Mouse (Mus musculus): ENCODE measurements around the gene Ehmt1. TPM values are rescaled to one million over a fixed set of nuclear protein-coding genes. Genes with fewer than 3 reads are reported as not detected.

The Ehmt1 gene
- polyA plus RNA-seq, 1 experiment = 32.2 TPM

GRCm38 (mm10) chr2:24805621-24806020 is 113.8 kb downstream of the Ehmt1 start:
- WGBS = 83% methylated on average over 4 of the region's 4 CpGs
- TF ChIP-seq POLR2A (IDR thresholded peaks at IDR 0.05; ENCODE audit: low read depth, low read length) (no peak), CTCF (IDR thresholded peaks at IDR 0.05; ENCODE audit: extremely low read depth, insufficient read length, insufficient replicate concordance, low read depth, low read length) (no peak)
- Histone ChIP-seq H3K27me3 (ENCODE audit: control insufficient read depth, insufficient read depth, low read length) (no peaks in the 10 kb centered on the region), H3K4me3 (ENCODE audit: low read depth, low read length) (no peak overlapping the region), H3K27ac (ENCODE audit: insufficient read depth, low read depth, low read length) (no peak overlapping the region), H3K4me1 (ENCODE audit: control insufficient read depth, insufficient read depth, insufficient read length, low read length) (no peaks in the 10 kb centered on the region), H3K36me3 (ENCODE audit: control insufficient read depth, insufficient read depth, low read length) (peaks cover 60% of the 10 kb centered on the region)

- Histone ChIP-seq H3K27me3 (ENCODE audit: control insufficient read depth, insufficient read depth, low read length) (no peaks in the 10 kb centered on the region), H3K36me3 (ENCODE audit: control insufficient read depth, insufficient read depth, low read length) (peaks cover 61% of the 10 kb centered on the region), H3K4me1 (ENCODE audit: control insufficient read depth, insufficient read depth, insufficient read length, low read length) (no peaks in the 10 kb centered on the region), H3K27ac (ENCODE audit: insufficient read depth, low read depth, low read length) (no peak overlapping the region), H3K4me3 (ENCODE audit: low read depth, low read length) (no peak overlapping the region)
- WGBS = 85% methylated on average over 5 of the region's 5 CpGs
- TF ChIP-seq POLR2A (IDR thresholded peaks at IDR 0.05; ENCODE audit: low read depth, low read length) (no peak), CTCF (IDR thresholded peaks at IDR 0.05; ENCODE audit: extremely low read depth, insufficient read length, insufficient replicate concordance, low read depth, low read length) (no peak)
These were observed 122.5 kb downstream of the Ehmt1 start for GRCm38 (mm10) chr2:24796833-24797457.

- Histone ChIP-seq H3K36me3 (ENCODE audit: control insufficient read depth, insufficient read depth, low read length) (peaks cover 19% of the 10 kb centered on the region), H3K27ac (ENCODE audit: insufficient read depth, low read depth, low read length) (no peak overlapping the region), H3K4me1 (ENCODE audit: control insufficient read depth, insufficient read depth, insufficient read length, low read length) (no peaks in the 10 kb centered on the region), H3K4me3 (ENCODE audit: low read depth, low read length) (no peak overlapping the region), H3K27me3 (ENCODE audit: control insufficient read depth, insufficient read depth, low read length) (no peaks in the 10 kb centered on the region)
- no peak for TF ChIP-seq POLR2A (IDR thresholded peaks at IDR 0.05; ENCODE audit: low read depth, low read length)
- no peak for TF ChIP-seq CTCF (IDR thresholded peaks at IDR 0.05; ENCODE audit: extremely low read depth, insufficient read length, insufficient replicate concordance, low read depth, low read length)
- 65% methylated on average over 4 of the region's 4 CpGs for WGBS
These were observed 132.2 kb downstream of the Ehmt1 start for GRCm38 (mm10) chr2:24787250-24787649.

GRCm38 (mm10) chr2:24781253-24781652 is 138.2 kb downstream of the Ehmt1 start:
- no peaks in the 10 kb centered on the region for H3K4me1 ChIP-seq (ENCODE audit: control insufficient read depth, insufficient read depth, insufficient read length, low read length)
- H3K27me3 ChIP-seq (ENCODE audit: control insufficient read depth, insufficient read depth, low read length) = no peaks in the 10 kb centered on the region
- no peak overlapping the region for H3K4me3 ChIP-seq (ENCODE audit: low read depth, low read length)
- no peak overlapping the region for H3K27ac ChIP-seq (ENCODE audit: insufficient read depth, low read depth, low read length)
- no peak for TF ChIP-seq CTCF (IDR thresholded peaks at IDR 0.05; ENCODE audit: extremely low read depth, insufficient read length, insufficient replicate concordance, low read depth, low read length)
- TF ChIP-seq POLR2A (IDR thresholded peaks at IDR 0.05; ENCODE audit: low read depth, low read length) = no peak
- no peaks in the 10 kb centered on the region for H3K36me3 ChIP-seq (ENCODE audit: control insufficient read depth, insufficient read depth, low read length)
- 46% methylated on average over 4 of the region's 4 CpGs for WGBS

- TF ChIP-seq POLR2A (IDR thresholded peaks at IDR 0.05; ENCODE audit: low read depth, low read length) (no peak), CTCF (IDR thresholded peaks at IDR 0.05; ENCODE audit: extremely low read depth, insufficient read length, insufficient replicate concordance, low read depth, low read length) (no peak)
- Histone ChIP-seq H3K27ac (ENCODE audit: insufficient read depth, low read depth, low read length) (no peak overlapping the region), H3K4me1 (ENCODE audit: control insufficient read depth, insufficient read depth, insufficient read length, low read length) (no peaks in the 10 kb centered on the region), H3K27me3 (ENCODE audit: control insufficient read depth, insufficient read depth, low read length) (no peaks in the 10 kb centered on the region), H3K36me3 (ENCODE audit: control insufficient read depth, insufficient read depth, low read length) (no peaks in the 10 kb centered on the region), H3K4me3 (ENCODE audit: low read depth, low read length) (no peak overlapping the region)
- 19% methylated on average over 4 of the region's 5 CpGs for WGBS
These were observed 142.6 kb downstream of the Ehmt1 start for GRCm38 (mm10) chr2:24776831-24777230.

GRCm38 (mm10) chr2:24775951-24776587 is 143.3 kb downstream of the Ehmt1 start:
- no peak for TF ChIP-seq CTCF (IDR thresholded peaks at IDR 0.05; ENCODE audit: extremely low read depth, insufficient read length, insufficient replicate concordance, low read depth, low read length)
- no peak for TF ChIP-seq POLR2A (IDR thresholded peaks at IDR 0.05; ENCODE audit: low read depth, low read length)
- WGBS = 67% methylated on average over 11 of the region's 11 CpGs
- Histone ChIP-seq H3K36me3 (ENCODE audit: control insufficient read depth, insufficient read depth, low read length) (no peaks in the 10 kb centered on the region), H3K4me3 (ENCODE audit: low read depth, low read length) (no peak overlapping the region), H3K27ac (ENCODE audit: insufficient read depth, low read depth, low read length) (no peak overlapping the region), H3K4me1 (ENCODE audit: control insufficient read depth, insufficient read depth, insufficient read length, low read length) (no peaks in the 10 kb centered on the region), H3K27me3 (ENCODE audit: control insufficient read depth, insufficient read depth, low read length) (no peaks in the 10 kb centered on the region)

- 60% methylated on average over 7 of the region's 7 CpGs for WGBS
- TF ChIP-seq POLR2A (IDR thresholded peaks at IDR 0.05; ENCODE audit: low read depth, low read length) = no peak
- TF ChIP-seq CTCF (IDR thresholded peaks at IDR 0.05; ENCODE audit: extremely low read depth, insufficient read length, insufficient replicate concordance, low read depth, low read length) = no peak
- H3K27me3 ChIP-seq (ENCODE audit: control insufficient read depth, insufficient read depth, low read length) = no peaks in the 10 kb centered on the region
- no peaks in the 10 kb centered on the region for H3K4me1 ChIP-seq (ENCODE audit: control insufficient read depth, insufficient read depth, insufficient read length, low read length)
- no peaks in the 10 kb centered on the region for H3K36me3 ChIP-seq (ENCODE audit: control insufficient read depth, insufficient read depth, low read length)
- no peak overlapping the region for H3K4me3 ChIP-seq (ENCODE audit: low read depth, low read length)
- H3K27ac ChIP-seq (ENCODE audit: insufficient read depth, low read depth, low read length) = no peak overlapping the region
These were observed 144.6 kb downstream of the Ehmt1 start for GRCm38 (mm10) chr2:24774832-24775231.

All from small intestine, adult 2 months (tissue).